Mouse (Mus musculus) forebrain, embryonic 15.5 days (tissue): ENCODE measurements at regions not wholly inside any gene's neighbourhood (a gene's known extent, or its start where the extent isn't known, plus 50 kb on each side); places are given as distances from the start of the nearest gene placed in this dataset.
A peak's percentile ranks its signal among the peaks of the same experiment; 100 is the strongest.

ENCODE experiments used
- ATAC-seq: fragments of 200-750 bp; cut with Nextera tagmentation; replicated peaks from 2 replicates; pipeline ENCODE4 v1.8.0; 2017; ENCODE audit warnings: mild to moderate bottlenecking, moderate TSS enrichment, moderate library complexity
- H3K27ac ChIP-seq: fragments of 300-500 bp; sonication (generic); replicated peaks from 2 replicates; pipeline ENCODE4 v1.5.1; 2015; ENCODE audit warnings: mild to moderate bottlenecking, inconsistent platforms
- H3K27me3 ChIP-seq: fragments of 300-500 bp; sonication (generic); 2 replicates; pipeline ENCODE4 v1.6.1; 2015; ENCODE audit warnings: inconsistent platforms
- H3K36me3 ChIP-seq: fragments of 300-500 bp; sonication (generic); 2 replicates; pipeline ENCODE4 v1.6.1; 2015; ENCODE audit warnings: mild to moderate bottlenecking, inconsistent platforms
- H3K4me1 ChIP-seq: fragments of 300-500 bp; sonication (generic); 2 replicates; pipeline ENCODE4 v1.6.1; 2015; ENCODE audit warnings: inconsistent platforms
- H3K4me2 ChIP-seq: fragments of 300-500 bp; sonication (generic); replicated peaks from 2 replicates; pipeline ENCODE4 v1.6.1; 2015; ENCODE audit warnings: mild to moderate bottlenecking, inconsistent platforms
- H3K4me3 ChIP-seq: fragments of 300-500 bp; sonication (generic); 2 replicates; pipeline ENCODE4 v1.5.1; 2015; ENCODE audit warnings: mild to moderate bottlenecking, inconsistent platforms
- H3K9ac ChIP-seq: fragments of 300-500 bp; sonication (generic); replicated peaks from 2 replicates; pipeline ENCODE4 v1.6.1; 2015; ENCODE audit warnings: mild to moderate bottlenecking, inconsistent platforms
- H3K9me3 ChIP-seq: fragments of 300-500 bp; sonication (generic); 2 replicates; pipeline ENCODE4 v1.6.1; 2016; ENCODE audit warnings: inconsistent platforms
- WGBS: fragments of 180-500 bp; shearing (Covaris S2); methylation state at CpG from one replicate; pipeline ENCODE4 v1.1.7; 2015; ENCODE audit warnings: mixed read lengths; 5-methylcytosine and 5-hydroxymethylcytosine counted together

- ATAC-seq: no peak
- no peak overlapping the region for H3K4me3 ChIP-seq
- no peaks in the 10 kb centered on the region for H3K4me1 ChIP-seq
- no peaks in the 10 kb centered on the region for H3K36me3 ChIP-seq
- no peak overlapping the region for H3K9ac ChIP-seq
- no peak overlapping the region for H3K27ac ChIP-seq
- H3K9me3 ChIP-seq: no peaks in the 10 kb centered on the region
- no peaks in the 10 kb centered on the region for H3K27me3 ChIP-seq
- H3K4me2 ChIP-seq: no peak overlapping the region
- 77% methylated on average over 7 of the region's 7 CpGs for WGBS
Observed at GRCm38 (mm10) chr16:51169294-51169693, 578.3 kb upstream of the Ccdc54 start.

- H3K4me3 ChIP-seq: no peak overlapping the region
- H3K27ac ChIP-seq: no peak overlapping the region
- 77% methylated on average over 5 of the region's 5 CpGs for WGBS
- no peak overlapping the region for H3K9ac ChIP-seq
- no peaks in the 10 kb centered on the region for H3K9me3 ChIP-seq
- H3K4me2 ChIP-seq: no peak overlapping the region
- H3K4me1 ChIP-seq: no peaks in the 10 kb centered on the region
- no peaks in the 10 kb centered on the region for H3K27me3 ChIP-seq
- no peaks in the 10 kb centered on the region for H3K36me3 ChIP-seq
- ATAC-seq: no peak
Observed at GRCm38 (mm10) chr16:51160768-51161167, 569.8 kb upstream of the Ccdc54 start.

- Histone ChIP-seq H3K9me3 (no peaks in the 10 kb centered on the region), H3K4me2 (no peak overlapping the region), H3K27me3 (no peaks in the 10 kb centered on the region), H3K36me3 (no peaks in the 10 kb centered on the region), H3K4me1 (no peaks in the 10 kb centered on the region), H3K9ac (no peak overlapping the region), H3K27ac (no peak overlapping the region), H3K4me3 (no peak overlapping the region)
- 92% methylated on average over 7 of the region's 7 CpGs for WGBS
- no peak for ATAC-seq
Observed at GRCm38 (mm10) chr16:51138575-51138974, 547.6 kb upstream of the Ccdc54 start.

GRCm38 (mm10) chr16:51119835-51120234, 528.9 kb upstream of the Ccdc54 start:
- WGBS: 71% methylated on average over 1 of the region's 1 CpGs

GRCm38 (mm10) chr16:51118365-51118764, 527.4 kb upstream of the Ccdc54 start:
- no peaks in the 10 kb centered on the region for H3K36me3 ChIP-seq
- no peaks in the 10 kb centered on the region for H3K27me3 ChIP-seq
- H3K27ac ChIP-seq: no peak overlapping the region
- WGBS: 26% methylated on average over 3 of the region's 3 CpGs
- H3K9ac ChIP-seq: no peak overlapping the region
- ATAC-seq: no peak
- H3K9me3 ChIP-seq: no peaks in the 10 kb centered on the region
- no peak overlapping the region for H3K4me3 ChIP-seq
- no peaks in the 10 kb centered on the region; the same call in 1 of the 2 replicates for H3K4me1 ChIP-seq
- no peak overlapping the region for H3K4me2 ChIP-seq

More at GRCm38 (mm10) chr16:51119835-51120234, 528.9 kb upstream of the Ccdc54 start:
- Histone ChIP-seq H3K4me2 (no peak overlapping the region), H3K27me3 (no peaks in the 10 kb centered on the region), H3K4me1 (no peaks in the 10 kb centered on the region; the same call in 1 of the 2 replicates), H3K9me3 (no peaks in the 10 kb centered on the region), H3K36me3 (no peaks in the 10 kb centered on the region), H3K27ac (no peak overlapping the region), H3K4me3 (no peak overlapping the region), H3K9ac (no peak overlapping the region)
- no peak for ATAC-seq

- Histone ChIP-seq H3K27me3 (no peaks in the 10 kb centered on the region), H3K9ac (no peak overlapping the region), H3K9me3 (no peaks in the 10 kb centered on the region), H3K4me1 (no peaks in the 10 kb centered on the region; the same call in 1 of the 2 replicates), H3K4me3 (no peak overlapping the region), H3K4me2 (peak overlapping the region; percentile 29), H3K27ac (no peak overlapping the region), H3K36me3 (no peaks in the 10 kb centered on the region)
- 6% methylated on average over 5 of the region's 5 CpGs for WGBS
- peak; percentile 35; the same call in 1 of the 2 replicates for ATAC-seq
Observed at GRCm38 (mm10) chr16:51117836-51118235, 526.9 kb upstream of the Ccdc54 start.

GRCm38 (mm10) chr16:51109864-51110263, 518.9 kb upstream of the Ccdc54 start:
- Histone ChIP-seq H3K4me1 (no peaks in the 10 kb centered on the region), H3K36me3 (no peaks in the 10 kb centered on the region), H3K9ac (no peak overlapping the region), H3K9me3 (no peaks in the 10 kb centered on the region), H3K27ac (no peak overlapping the region), H3K27me3 (no peaks in the 10 kb centered on the region), H3K4me3 (no peak overlapping the region), H3K4me2 (no peak overlapping the region)
- no peak for ATAC-seq

GRCm38 (mm10) chr16:51107421-51107820, 516.5 kb upstream of the Ccdc54 start:
- H3K4me2 ChIP-seq: no peak overlapping the region
- H3K27me3 ChIP-seq: no peaks in the 10 kb centered on the region
- no peak overlapping the region for H3K9ac ChIP-seq
- ATAC-seq: no peak
- no peaks in the 10 kb centered on the region for H3K9me3 ChIP-seq
- 93% methylated on average over 4 of the region's 4 CpGs for WGBS
- H3K4me3 ChIP-seq: no peak overlapping the region
- H3K27ac ChIP-seq: no peak overlapping the region
- H3K36me3 ChIP-seq: no peaks in the 10 kb centered on the region
- no peaks in the 10 kb centered on the region for H3K4me1 ChIP-seq

- no peak overlapping the region for H3K4me2 ChIP-seq
- ATAC-seq: no peak
- H3K36me3 ChIP-seq: no peaks in the 10 kb centered on the region
Observed at GRCm38 (mm10) chr16:51086556-51086955, 495.6 kb upstream of the Ccdc54 start.

GRCm38 (mm10) chr16:51080146-51080545, 489.2 kb upstream of the Ccdc54 start:
- no peak overlapping the region for H3K4me2 ChIP-seq
- no peaks in the 10 kb centered on the region for H3K36me3 ChIP-seq
- H3K27ac ChIP-seq: no peak overlapping the region
- 71% methylated on average over 4 of the region's 4 CpGs for WGBS
- no peaks in the 10 kb centered on the region for H3K27me3 ChIP-seq
- no peaks in the 10 kb centered on the region for H3K9me3 ChIP-seq
- no peak for ATAC-seq
- H3K9ac ChIP-seq: no peak overlapping the region
- no peak overlapping the region for H3K4me3 ChIP-seq
- no peaks in the 10 kb centered on the region for H3K4me1 ChIP-seq

More at GRCm38 (mm10) chr16:51086556-51086955, 495.6 kb upstream of the Ccdc54 start:
- Histone ChIP-seq H3K9ac (no peak overlapping the region), H3K9me3 (no peaks in the 10 kb centered on the region), H3K4me1 (no peaks in the 10 kb centered on the region), H3K27me3 (no peaks in the 10 kb centered on the region), H3K4me3 (no peak overlapping the region), H3K27ac (no peak overlapping the region)
- 42% methylated on average over 7 of the region's 7 CpGs for WGBS

GRCm38 (mm10) chr16:51048650-51049049, 457.7 kb upstream of the Ccdc54 start:
- WGBS: 58% methylated on average over 2 of the region's 2 CpGs
- H3K9me3 ChIP-seq: no peaks in the 10 kb centered on the region
- no peaks in the 10 kb centered on the region for H3K36me3 ChIP-seq
- H3K9ac ChIP-seq: no peak overlapping the region
- H3K4me2 ChIP-seq: no peak overlapping the region
- no peak for ATAC-seq
- no peaks in the 10 kb centered on the region for H3K27me3 ChIP-seq
- no peaks in the 10 kb centered on the region for H3K4me1 ChIP-seq
- no peak overlapping the region for H3K4me3 ChIP-seq
- no peak overlapping the region for H3K27ac ChIP-seq

- H3K9me3 ChIP-seq: no peaks in the 10 kb centered on the region
- H3K36me3 ChIP-seq: no peaks in the 10 kb centered on the region
- WGBS: 76% methylated on average over 4 of the region's 4 CpGs
- no peaks in the 10 kb centered on the region for H3K4me1 ChIP-seq
- no peak overlapping the region for H3K4me2 ChIP-seq
- no peak for ATAC-seq
- H3K9ac ChIP-seq: no peak overlapping the region
- no peaks in the 10 kb centered on the region for H3K27me3 ChIP-seq
- H3K4me3 ChIP-seq: no peak overlapping the region
- H3K27ac ChIP-seq: no peak overlapping the region
Observed at GRCm38 (mm10) chr16:51048169-51048568, 457.2 kb upstream of the Ccdc54 start.

- peak; percentile 86 for ATAC-seq
- 75% methylated on average over 4 of the region's 4 CpGs for WGBS
- Histone ChIP-seq H3K4me1 (no peaks in the 10 kb centered on the region), H3K27ac (0 out of 2 replicates have a peak overlapping the region, but pooled peaks have one; percentile 8), H3K9me3 (no peaks in the 10 kb centered on the region), H3K9ac (no peak overlapping the region), H3K4me3 (no peak overlapping the region), H3K4me2 (no peak overlapping the region), H3K36me3 (no peaks in the 10 kb centered on the region), H3K27me3 (no peaks in the 10 kb centered on the region)
Observed at GRCm38 (mm10) chr16:51041311-51041710, 450.4 kb upstream of the Ccdc54 start.
